Mouse (Mus musculus): ENCODE measurements around the gene Impdh1. TPM values are rescaled to one million over a fixed set of nuclear protein-coding genes. Genes with fewer than 3 reads are reported as not detected.
A peak's percentile ranks its signal among the peaks of the same experiment; 100 is the strongest.

The Impdh1 gene
- polyA plus RNA-seq, 1 experiment from 2014 or later = 11.7 TPM

DNA sequence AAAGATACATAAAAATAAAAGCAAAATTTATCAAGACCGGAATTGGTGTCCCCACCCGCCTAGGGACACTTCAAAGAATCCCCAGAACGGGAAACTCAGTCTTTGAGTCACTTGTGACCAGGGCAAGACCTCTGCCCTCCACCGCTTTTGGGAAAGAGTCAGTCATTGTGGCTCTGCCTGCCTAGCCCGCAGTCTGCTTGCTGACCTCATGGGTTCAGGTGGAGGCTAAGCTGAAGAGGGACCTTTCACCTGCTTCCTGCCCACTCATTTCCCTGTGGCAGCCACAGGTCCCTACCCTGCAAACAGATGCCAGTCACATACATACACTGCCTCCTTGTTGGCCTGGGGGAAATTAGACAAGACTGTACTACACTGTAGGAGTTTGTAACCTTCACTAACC, 30.4 kb upstream of the Impdh1 start:
- no peak overlapping the region for H3K4me3 ChIP-seq (ENCODE audit: low read depth, low read length)
- WGBS = 52% methylated on average over 5 of the region's 5 CpGs
- ATAC-seq = peak; percentile 44
- no peak overlapping the region for H3K27ac ChIP-seq (ENCODE audit: low read depth, low read length)
- H3K4me1 ChIP-seq (replicated peaks; ENCODE audit: control insufficient read depth, insufficient read depth, low read length) = no peaks in the 10 kb centered on the region
- no peak for TF ChIP-seq CTCF (IDR thresholded peaks at IDR 0.05; ENCODE audit: low read depth)
- no peaks in the 10 kb centered on the region for H3K27me3 ChIP-seq (replicated peaks; ENCODE audit: control insufficient read depth, insufficient read depth, low read length)
- H3K36me3 ChIP-seq (ENCODE audit: control insufficient read depth, insufficient read depth) = no peaks in the 10 kb centered on the region
- no peak overlapping the region for H3K9ac ChIP-seq (ENCODE audit: low read depth, low read length)
- no peak overlapping the region for H3K4me2 ChIP-seq (replicated peaks; ENCODE audit: low read depth)
- no peaks in the 10 kb centered on the region for H3K9me3 ChIP-seq (ENCODE audit: control insufficient read depth)

DNA sequence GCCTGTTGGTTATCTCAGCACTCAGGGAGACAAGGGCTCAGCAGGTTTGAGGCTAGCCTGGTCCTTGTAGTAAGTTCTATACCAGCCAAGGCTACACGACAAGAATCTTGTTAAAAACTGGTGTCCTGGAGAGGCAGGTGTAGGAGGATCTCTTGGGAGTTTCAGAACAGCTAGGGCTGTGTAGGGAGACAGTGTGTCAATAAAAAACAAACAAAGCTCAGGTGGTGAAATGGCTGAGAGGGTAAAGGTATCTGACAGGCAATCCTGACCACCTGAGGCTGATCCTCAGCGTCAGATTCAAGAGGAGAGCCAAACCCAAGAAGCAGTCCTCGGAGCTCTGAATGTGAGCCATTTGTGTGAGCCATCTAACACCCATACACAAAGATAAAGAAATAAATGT, 30.0 kb upstream of the Impdh1 start:
- no peak overlapping the region for H3K4me2 ChIP-seq (replicated peaks; ENCODE audit: low read depth)
- WGBS = 61% methylated on average over 3 of the region's 3 CpGs
- ATAC-seq = no peak

GRCm38 (mm10) chr6:29245272-29246120, 29.3 kb upstream of the Impdh1 start:
- H3K27me3 ChIP-seq (replicated peaks; ENCODE audit: control insufficient read depth, insufficient read depth, low read length) = no peaks in the 10 kb centered on the region
- 52% methylated on average over 14 of the region's 14 CpGs for WGBS
- no peaks in the 10 kb centered on the region for H3K36me3 ChIP-seq (ENCODE audit: control insufficient read depth, insufficient read depth)
- no peak overlapping the region for H3K4me2 ChIP-seq (replicated peaks; ENCODE audit: low read depth)
- H3K9ac ChIP-seq (ENCODE audit: low read depth, low read length) = no peak overlapping the region
- H3K9me3 ChIP-seq (ENCODE audit: control insufficient read depth) = no peaks in the 10 kb centered on the region
- H3K27ac ChIP-seq (ENCODE audit: low read depth, low read length) = no peak overlapping the region
- H3K4me1 ChIP-seq (replicated peaks; ENCODE audit: control insufficient read depth, insufficient read depth, low read length) = no peaks in the 10 kb centered on the region
- H3K4me3 ChIP-seq (ENCODE audit: low read depth, low read length) = no peak overlapping the region
- TF ChIP-seq CTCF (IDR thresholded peaks at IDR 0.05; ENCODE audit: low read depth) = no peak
- peak; percentile 32; the same call in 1 of the 2 replicates for ATAC-seq

More for the DNA sequence above, 30.0 kb upstream of the Impdh1 start:
- Histone ChIP-seq H3K9me3 (ENCODE audit: control insufficient read depth) (no peaks in the 10 kb centered on the region), H3K27me3 (replicated peaks; ENCODE audit: control insufficient read depth, insufficient read depth, low read length) (no peaks in the 10 kb centered on the region), H3K27ac (ENCODE audit: low read depth, low read length) (no peak overlapping the region), H3K36me3 (ENCODE audit: control insufficient read depth, insufficient read depth) (no peaks in the 10 kb centered on the region), H3K4me1 (replicated peaks; ENCODE audit: control insufficient read depth, insufficient read depth, low read length) (no peaks in the 10 kb centered on the region), H3K4me3 (ENCODE audit: low read depth, low read length) (no peak overlapping the region), H3K9ac (ENCODE audit: low read depth, low read length) (no peak overlapping the region)
- TF ChIP-seq CTCF (IDR thresholded peaks at IDR 0.05; ENCODE audit: low read depth) = no peak

GRCm38 (mm10) chr6:29242265-29242664, 26.1 kb upstream of the Impdh1 start:
- Histone ChIP-seq H3K4me3 (ENCODE audit: low read depth, low read length) (no peak overlapping the region), H3K27me3 (replicated peaks; ENCODE audit: control insufficient read depth, insufficient read depth, low read length) (no peaks in the 10 kb centered on the region), H3K9ac (ENCODE audit: low read depth, low read length) (no peak overlapping the region), H3K27ac (ENCODE audit: low read depth, low read length) (no peak overlapping the region), H3K9me3 (ENCODE audit: control insufficient read depth) (no peaks in the 10 kb centered on the region), H3K36me3 (ENCODE audit: control insufficient read depth, insufficient read depth) (no peaks in the 10 kb centered on the region), H3K4me2 (replicated peaks; ENCODE audit: low read depth) (no peak overlapping the region), H3K4me1 (replicated peaks; ENCODE audit: control insufficient read depth, insufficient read depth, low read length) (no peaks in the 10 kb centered on the region)
- ATAC-seq = no peak
- TF ChIP-seq CTCF (IDR thresholded peaks at IDR 0.05; ENCODE audit: low read depth) = peak; percentile 40
- 76% methylated on average over 1 of the region's 1 CpGs for WGBS

GRCm38 (mm10) chr6:29241697-29242096, 25.5 kb upstream of the Impdh1 start:
- ATAC-seq = no peak

DNA sequence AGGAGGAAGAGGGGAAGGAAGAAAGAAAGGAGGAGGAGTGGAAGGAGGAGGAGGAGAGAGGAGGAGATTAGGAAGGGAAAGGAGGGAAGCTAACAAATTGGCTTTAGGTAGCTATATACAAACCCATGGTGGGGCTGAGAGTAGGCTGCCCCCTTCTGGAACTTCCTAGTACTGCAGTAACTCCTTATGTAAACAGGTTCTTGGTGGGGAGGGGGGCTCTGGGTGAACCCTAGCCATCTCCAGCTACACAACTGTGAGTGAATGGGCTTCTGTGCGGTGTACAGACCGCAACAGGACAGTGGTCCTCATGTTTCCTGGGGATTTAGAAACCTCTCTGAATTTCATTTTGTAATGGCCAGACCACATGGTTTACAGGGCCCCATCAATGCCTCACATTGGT, 24.6 kb upstream of the Impdh1 start:
- H3K9ac ChIP-seq (ENCODE audit: low read depth, low read length) = no peak overlapping the region
- ATAC-seq = no peak

More at GRCm38 (mm10) chr6:29241697-29242096, 25.5 kb upstream of the Impdh1 start:
- Histone ChIP-seq H3K4me2 (replicated peaks; ENCODE audit: low read depth) (no peak overlapping the region), H3K9ac (ENCODE audit: low read depth, low read length) (no peak overlapping the region), H3K36me3 (ENCODE audit: control insufficient read depth, insufficient read depth) (no peaks in the 10 kb centered on the region), H3K27ac (ENCODE audit: low read depth, low read length) (no peak overlapping the region), H3K9me3 (ENCODE audit: control insufficient read depth) (no peaks in the 10 kb centered on the region), H3K27me3 (replicated peaks; ENCODE audit: control insufficient read depth, insufficient read depth, low read length) (no peaks in the 10 kb centered on the region), H3K4me3 (ENCODE audit: low read depth, low read length) (no peak overlapping the region), H3K4me1 (replicated peaks; ENCODE audit: control insufficient read depth, insufficient read depth, low read length) (no peaks in the 10 kb centered on the region)
- TF ChIP-seq CTCF (IDR thresholded peaks at IDR 0.05; ENCODE audit: low read depth) = peak; percentile 63
- WGBS = 52% methylated on average over 2 of the region's 2 CpGs

More for the DNA sequence above, 24.6 kb upstream of the Impdh1 start:
- no peaks in the 10 kb centered on the region for H3K4me1 ChIP-seq (replicated peaks; ENCODE audit: control insufficient read depth, insufficient read depth, low read length)
- H3K36me3 ChIP-seq (ENCODE audit: control insufficient read depth, insufficient read depth) = no peaks in the 10 kb centered on the region
- peak; percentile 82 for TF ChIP-seq CTCF (IDR thresholded peaks at IDR 0.05; ENCODE audit: low read depth)
- H3K27me3 ChIP-seq (replicated peaks; ENCODE audit: control insufficient read depth, insufficient read depth, low read length) = no peaks in the 10 kb centered on the region
- no peak overlapping the region for H3K4me3 ChIP-seq (ENCODE audit: low read depth, low read length)
- H3K9me3 ChIP-seq (ENCODE audit: control insufficient read depth) = no peaks in the 10 kb centered on the region
- H3K4me2 ChIP-seq (replicated peaks; ENCODE audit: low read depth) = no peak overlapping the region
- 43% methylated on average over 2 of the region's 2 CpGs for WGBS
- no peak overlapping the region for H3K27ac ChIP-seq (ENCODE audit: low read depth, low read length)
